Mouse (Mus musculus) midbrain, embryonic 13.5 days (tissue): Measurements from ENCODE around the gene Cdr2. TPM values are rescaled to one million over a fixed set of nuclear protein-coding genes. Genes with fewer than 3 reads are reported as not detected.
"Not testable (repeated sequence)": the region's sequence is repeated elsewhere in the genome, so short reads cannot be mapped to it uniquely, and the experiment has no call there.

ENCODE experiments used
- ATAC-seq: fragments of 200-750 bp; cut with Nextera tagmentation; 2 replicates; pipeline ENCODE4 v1.8.0; 2017; ENCODE audit warnings: mild to moderate bottlenecking, moderate TSS enrichment, moderate library complexity
- H3K27ac ChIP-seq: fragments of 300-500 bp; sonication (generic); 2 replicates; pipeline ENCODE4 v1.5.1; 2015; ENCODE audit warnings: inconsistent platforms, mild to moderate bottlenecking, moderate library complexity
- H3K27me3 ChIP-seq: fragments of 300-500 bp; sonication (generic); 2 replicates; pipeline ENCODE4 v1.6.1; 2015; ENCODE audit warnings: mild to moderate bottlenecking, inconsistent platforms
- H3K36me3 ChIP-seq: fragments of 300-500 bp; sonication (generic); 2 replicates; pipeline ENCODE4 v1.6.1; 2015; ENCODE audit warnings: mild to moderate bottlenecking, inconsistent platforms
- H3K4me1 ChIP-seq: fragments of 300-500 bp; sonication (generic); replicated peaks from 2 replicates; pipeline ENCODE4 v1.6.1; 2015; ENCODE audit warnings: inconsistent platforms
- H3K4me2 ChIP-seq: fragments of 300-500 bp; sonication (generic); replicated peaks from 2 replicates; pipeline ENCODE4 v1.6.1; 2015; ENCODE audit warnings: moderate library complexity, mild to moderate bottlenecking, inconsistent platforms
- H3K4me3 ChIP-seq: fragments of 300-500 bp; sonication (generic); replicated peaks from 2 replicates; pipeline ENCODE4 v1.5.1; 2015; ENCODE audit warnings: mild to moderate bottlenecking, inconsistent platforms
- H3K9ac ChIP-seq: fragments of 300-500 bp; sonication (generic); replicated peaks from 2 replicates; pipeline ENCODE4 v1.6.1; 2015; ENCODE audit warnings: mild to moderate bottlenecking, inconsistent platforms
- H3K9me3 ChIP-seq: fragments of 300-500 bp; sonication (generic); 2 replicates; pipeline ENCODE4 v1.6.1; 2016; ENCODE audit warnings: mild to moderate bottlenecking, inconsistent platforms
- WGBS: fragments of 180-500 bp; shearing (Covaris S2); methylation state at CpG from one replicate; pipeline ENCODE4 v1.1.7; 2015; 5-methylcytosine and 5-hydroxymethylcytosine counted together
- polyA plus RNA-seq: library from polyadenylated mRNA; unstranded; fragments of >200 nt; fragmentation: Nextera tagmentation; extraction: Ambion mirVana; gene quantifications from 2 replicates; pipeline ENCODE4 v1.2.1, GENCODE M21; 2015

Cdr2 gene
- polyA plus RNA-seq, 1 experiment from 2014 or later = 14.7 TPM

- Histone ChIP-seq H3K36me3 (peaks cover 36% of the 10 kb centered on the region), H3K27ac (no peak overlapping the region), H3K4me1 (0 out of 2 replicates have a peak, but pooled peaks cover 5% of the 10 kb centered on the region), H3K27me3 (no peaks in the 10 kb centered on the region), H3K9me3 (no peaks in the 10 kb centered on the region), H3K9ac (no peak overlapping the region), H3K4me3 (no peak overlapping the region), H3K4me2 (no peak overlapping the region)
- 69% methylated on average over 3 of the region's 3 CpGs for WGBS
- ATAC-seq = no peak
These were observed 20.2 kb downstream of the Cdr2 start for GRCm38 (mm10) chr7:120961893-120962292.

- Histone ChIP-seq H3K27ac (no peak overlapping the region), H3K36me3 (peaks cover 47% of the 10 kb centered on the region), H3K4me2 (no peak overlapping the region), H3K9ac (no peak overlapping the region), H3K27me3 (no peaks in the 10 kb centered on the region), H3K9me3 (no peaks in the 10 kb centered on the region), H3K4me1 (0 out of 2 replicates have a peak, but pooled peaks cover 5% of the 10 kb centered on the region), H3K4me3 (no peak overlapping the region)
- no peak for ATAC-seq
- 85% methylated on average over 6 of the region's 6 CpGs for WGBS
These were observed 21.5 kb downstream of the Cdr2 start for GRCm38 (mm10) chr7:120960601-120961000.

- no peak for ATAC-seq
- peaks cover 47% of the 10 kb centered on the region for H3K36me3 ChIP-seq
- 0 out of 2 replicates have a peak, but pooled peaks cover 5% of the 10 kb centered on the region for H3K4me1 ChIP-seq
- no peaks in the 10 kb centered on the region for H3K27me3 ChIP-seq
- H3K4me3 ChIP-seq = no peak overlapping the region
- no peak overlapping the region for H3K9ac ChIP-seq
- H3K27ac ChIP-seq = no peak overlapping the region
- no peaks in the 10 kb centered on the region for H3K9me3 ChIP-seq
- 44% methylated on average over 2 of the region's 2 CpGs for WGBS
- H3K4me2 ChIP-seq = no peak overlapping the region
These were observed 22.0 kb downstream of the Cdr2 start for GRCm38 (mm10) chr7:120960116-120960515.

- not testable (repeated sequence) for H3K9ac ChIP-seq, H3K27me3 ChIP-seq, H3K9me3 ChIP-seq, H3K4me2 ChIP-seq, ATAC-seq, H3K27ac ChIP-seq, H3K4me3 ChIP-seq, H3K4me1 ChIP-seq
- peaks cover 48% of the 10 kb centered on the region for H3K36me3 ChIP-seq
- WGBS = 85% methylated on average over 7 of the region's 7 CpGs
These were observed 28.5 kb downstream of the Cdr2 start for GRCm38 (mm10) chr7:120953591-120953990.

GRCm38 (mm10) chr7:120943936-120944509 lies 38.1 kb downstream of the Cdr2 start:
- H3K4me2 ChIP-seq = no peak overlapping the region
- no peaks in the 10 kb centered on the region for H3K27me3 ChIP-seq
- H3K27ac ChIP-seq = no peak overlapping the region
- ATAC-seq = no peak
- peaks cover 73% of the 10 kb centered on the region for H3K36me3 ChIP-seq
- H3K9ac ChIP-seq = no peak overlapping the region
- 87% methylated on average over 5 of the region's 8 CpGs for WGBS
- no peaks in the 10 kb centered on the region for H3K9me3 ChIP-seq
- H3K4me1 ChIP-seq = no peaks in the 10 kb centered on the region
- H3K4me3 ChIP-seq = no peak overlapping the region

- ATAC-seq = no peak
- WGBS = 89% methylated on average over 1 of the region's 1 CpGs
- Histone ChIP-seq H3K4me3 (no peak overlapping the region), H3K36me3 (peaks cover 75% of the 10 kb centered on the region), H3K9ac (no peak overlapping the region), H3K4me1 (no peaks in the 10 kb centered on the region), H3K27me3 (no peaks in the 10 kb centered on the region), H3K4me2 (no peak overlapping the region), H3K27ac (no peak overlapping the region), H3K9me3 (no peaks in the 10 kb centered on the region)
These were observed 39.6 kb downstream of the Cdr2 start for GRCm38 (mm10) chr7:120942506-120942905.

GRCm38 (mm10) chr7:120941214-120941613 lies 40.9 kb downstream of the Cdr2 start:
- Histone ChIP-seq H3K9ac (no peak overlapping the region), H3K27ac (no peak overlapping the region), H3K4me3 (no peak overlapping the region), H3K27me3 (no peaks in the 10 kb centered on the region), H3K4me2 (no peak overlapping the region), H3K4me1 (no peaks in the 10 kb centered on the region), H3K9me3 (no peaks in the 10 kb centered on the region), H3K36me3 (peaks cover 81% of the 10 kb centered on the region)
- 98% methylated on average over 6 of the region's 6 CpGs for WGBS
- ATAC-seq = no peak

GRCm38 (mm10) chr7:120940343-120940742 lies 41.8 kb downstream of the Cdr2 start:
- Histone ChIP-seq H3K4me2 (no peak overlapping the region), H3K9me3 (no peaks in the 10 kb centered on the region), H3K36me3 (peaks cover 84% of the 10 kb centered on the region), H3K4me1 (no peaks in the 10 kb centered on the region), H3K27ac (no peak overlapping the region), H3K4me3 (no peak overlapping the region), H3K9ac (no peak overlapping the region), H3K27me3 (no peaks in the 10 kb centered on the region)
- WGBS = 96% methylated on average over 12 of the region's 12 CpGs
- no peak for ATAC-seq

GRCm38 (mm10) chr7:120938206-120938605 lies 43.9 kb downstream of the Cdr2 start:
- H3K4me1 ChIP-seq = no peaks in the 10 kb centered on the region
- no peak overlapping the region for H3K4me2 ChIP-seq
- no peak overlapping the region for H3K9ac ChIP-seq
- WGBS = 91% methylated on average over 9 of the region's 9 CpGs
- no peak overlapping the region for H3K4me3 ChIP-seq
- H3K27me3 ChIP-seq = no peaks in the 10 kb centered on the region
- H3K27ac ChIP-seq = no peak overlapping the region
- no peak for ATAC-seq
- H3K36me3 ChIP-seq = peaks cover 92% of the 10 kb centered on the region
- no peaks in the 10 kb centered on the region for H3K9me3 ChIP-seq

- Histone ChIP-seq H3K9ac (no peak overlapping the region), H3K4me2 (no peak overlapping the region), H3K36me3 (peaks cover 94% of the 10 kb centered on the region), H3K27ac (no peak overlapping the region), H3K4me1 (no peaks in the 10 kb centered on the region), H3K27me3 (no peaks in the 10 kb centered on the region), H3K4me3 (no peak overlapping the region), H3K9me3 (no peaks in the 10 kb centered on the region)
- WGBS = 98% methylated on average over 4 of the region's 4 CpGs
- ATAC-seq = no peak
These were observed 45.6 kb downstream of the Cdr2 start for GRCm38 (mm10) chr7:120936522-120936921.

- ATAC-seq = no peak
- peaks cover 94% of the 10 kb centered on the region for H3K36me3 ChIP-seq
- 27% methylated on average over 5 of the region's 5 CpGs for WGBS
These were observed 47.4 kb downstream of the Cdr2 start for GRCm38 (mm10) chr7:120934716-120935115.

GRCm38 (mm10) chr7:120933680-120934195 lies 48.4 kb downstream of the Cdr2 start:
- Histone ChIP-seq H3K27ac (no peak overlapping the region), H3K4me3 (no peak overlapping the region), H3K9me3 (no peaks in the 10 kb centered on the region), H3K4me1 (no peaks in the 10 kb centered on the region), H3K9ac (no peak overlapping the region), H3K36me3 (peaks cover 94% of the 10 kb centered on the region), H3K27me3 (no peaks in the 10 kb centered on the region), H3K4me2 (no peak overlapping the region)
- 80% methylated on average over 5 of the region's 5 CpGs for WGBS
- no peak for ATAC-seq

More at GRCm38 (mm10) chr7:120934716-120935115, 47.4 kb downstream of the Cdr2 start:
- Histone ChIP-seq H3K4me1 (no peaks in the 10 kb centered on the region), H3K27me3 (no peaks in the 10 kb centered on the region), H3K4me2 (no peak overlapping the region), H3K9ac (no peak overlapping the region), H3K27ac (no peak overlapping the region), H3K9me3 (no peaks in the 10 kb centered on the region), H3K4me3 (no peak overlapping the region)

GRCm38 (mm10) chr7:120933110-120933509 lies 49.0 kb downstream of the Cdr2 start:
- no peak for ATAC-seq

More at GRCm38 (mm10) chr7:120933110-120933509, 49.0 kb downstream of the Cdr2 start:
- H3K27ac ChIP-seq = no peak overlapping the region
- H3K27me3 ChIP-seq = no peaks in the 10 kb centered on the region
- peaks cover 94% of the 10 kb centered on the region for H3K36me3 ChIP-seq
- no peak overlapping the region for H3K4me2 ChIP-seq
- no peak overlapping the region for H3K9ac ChIP-seq
- no peaks in the 10 kb centered on the region for H3K9me3 ChIP-seq
- no peak overlapping the region for H3K4me3 ChIP-seq
- H3K4me1 ChIP-seq = no peaks in the 10 kb centered on the region
- 94% methylated on average over 7 of the region's 7 CpGs for WGBS
